ENCODE assay signal across 18 mouse cellular contexts in the genomic region with DNA sequence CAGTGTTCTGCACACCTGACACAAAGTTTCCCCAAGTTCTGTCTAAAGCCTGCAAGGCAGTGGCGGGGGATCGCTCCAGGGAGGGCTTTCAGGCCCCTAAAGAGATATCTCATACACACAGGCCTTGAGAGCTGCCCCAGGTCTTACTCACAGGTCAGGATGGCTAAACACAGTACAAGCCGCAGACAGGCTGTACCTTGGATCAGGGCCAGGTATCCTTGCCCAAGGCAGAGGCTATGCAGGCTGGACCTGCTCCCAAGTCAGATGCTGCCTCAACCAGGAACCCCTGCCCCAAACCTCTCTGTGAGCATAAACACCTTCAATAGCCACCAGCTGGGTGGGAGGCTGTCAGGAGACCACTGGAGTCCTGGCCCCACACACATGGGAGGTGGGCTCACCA.
"Had no signal": no experiment of that assay in that cellular context is flagged by ENCODE, and none has a peak within 500 bp of the region (broad histone marks: within the 10 kb centered on the region; RNA-seq: fewer than 3 reads in every experiment).

No protein-coding gene starts in this region.

- H3K4me2 ChIP-seq: limb, embryonic 12.5 days; liver, embryonic 13.5 days; neural tube, embryonic 15.5 days had no signal

- H3K27ac ChIP-seq: kidney, postnatal 0 days; layer of hippocampus, adult 2 months; limb, embryonic 12.5 days; liver, embryonic 13.5 days; midbrain, embryonic 10.5 days; neural tube, embryonic 15.5 days had no signal

- DNase-seq: kidney, adult 8-10 months; kidney, postnatal 4 days; liver, embryonic 13.5 days; lung, adult 2 months; lung, postnatal 4 days; midbrain, embryonic 14.5 days; retina, postnatal 1 day; right cerebral cortex, postnatal 4 days; spleen, adult 18-20 months; thymus, adult 2 months; thymus, postnatal 25 days had no signal

- ATAC-seq: lung, postnatal 0 days had no signal

- H3K9ac ChIP-seq: limb, embryonic 12.5 days; liver, embryonic 13.5 days; neural tube, embryonic 15.5 days had no signal

- H3K36me3 ChIP-seq: limb, embryonic 12.5 days; liver, embryonic 13.5 days; midbrain, embryonic 10.5 days; neural tube, embryonic 15.5 days had no signal

- H3K27me3 ChIP-seq: limb, embryonic 12.5 days; liver, embryonic 13.5 days; neural tube, embryonic 15.5 days had no signal

- H3K9me3 ChIP-seq: limb, embryonic 12.5 days; liver, embryonic 13.5 days; midbrain, embryonic 10.5 days; neural tube, embryonic 15.5 days had no signal

- H3K4me1 ChIP-seq: liver, embryonic 13.5 days had no signal

- H3K4me3 ChIP-seq: layer of hippocampus, adult 2 months; limb, embryonic 12.5 days; liver, embryonic 13.5 days; midbrain, embryonic 10.5 days; myocyte; neural tube, embryonic 15.5 days had no signal
